Mouse (Mus musculus): ENCODE data around the gene Ptprm. TPM values are rescaled to one million over a fixed set of nuclear protein-coding genes. Genes with fewer than 3 reads are reported as not detected.

The Ptprm gene
- total and polyA plus RNA-seq, 3 experiments = not detected

DNA sequence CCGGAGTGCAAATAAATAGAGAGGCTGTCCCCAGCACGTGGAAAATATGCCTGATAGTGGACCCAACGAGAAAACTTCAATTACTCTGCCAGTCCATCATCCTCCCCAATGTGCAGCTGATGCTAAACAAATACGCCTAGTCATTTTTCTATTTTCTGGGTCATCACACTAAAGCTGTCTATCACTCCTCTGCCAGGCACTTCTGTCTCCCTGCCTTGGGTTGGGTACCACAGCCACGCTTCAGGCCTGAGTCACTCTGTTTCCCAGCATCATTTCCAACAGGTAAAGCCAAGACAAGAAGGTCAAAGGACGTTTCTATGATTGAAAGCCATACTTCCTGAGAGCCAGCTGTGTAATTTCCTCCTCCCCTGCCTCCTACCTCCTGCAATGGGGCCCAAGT, 167.4 kb downstream of the Ptprm start:
- DNase-seq (ENCODE audit: low read depth, low spot score) = no peak
- Histone ChIP-seq H3K4me1 (ENCODE audit: control insufficient read depth in 1 of 2, insufficient read depth in 2 of 2, low read length in 2 of 2) (no peaks in the 10 kb centered on the region), H3K9me3 (replicated peaks; ENCODE audit: insufficient read depth, low read length) (no peaks in the 10 kb centered on the region), H3K4me3 (ENCODE audit: control insufficient read depth in 1 of 2, insufficient read depth in 1 of 2, low read depth in 2 of 2, low read length in 2 of 2) (no peak overlapping the region), H3K27me3 (ENCODE audit: control insufficient read depth in 1 of 2, insufficient read depth in 2 of 2, low read length in 2 of 2) (no peaks in the 10 kb centered on the region), H3K9ac (ENCODE audit: control insufficient read depth, low read depth, low read length, poor library complexity, severe bottlenecking) (no peak overlapping the region), H3K79me2 (ENCODE audit: control insufficient read depth, insufficient read depth, low read length, poor library complexity) (no peaks in the 10 kb centered on the region), H3K27ac (ENCODE audit: control insufficient read depth, low read depth, low read length) (no peak overlapping the region), H3K36me3 (ENCODE audit: control insufficient read depth in 1 of 2, insufficient read depth in 2 of 2, low read length in 2 of 2) (no peaks in the 10 kb centered on the region)
- no peak for TF ChIP-seq E2F4 (IDR thresholded peaks at IDR 0.05; ENCODE audit: borderline replicate concordance, low read depth, low read length)
- TF ChIP-seq UBTF (IDR thresholded peaks at IDR 0.05; ENCODE audit: borderline replicate concordance, insufficient read depth, low read depth, low read length) = no peak
- TF ChIP-seq USF1 (IDR thresholded peaks at IDR 0.05; ENCODE audit: low read depth, low read length) = no peak

DNA sequence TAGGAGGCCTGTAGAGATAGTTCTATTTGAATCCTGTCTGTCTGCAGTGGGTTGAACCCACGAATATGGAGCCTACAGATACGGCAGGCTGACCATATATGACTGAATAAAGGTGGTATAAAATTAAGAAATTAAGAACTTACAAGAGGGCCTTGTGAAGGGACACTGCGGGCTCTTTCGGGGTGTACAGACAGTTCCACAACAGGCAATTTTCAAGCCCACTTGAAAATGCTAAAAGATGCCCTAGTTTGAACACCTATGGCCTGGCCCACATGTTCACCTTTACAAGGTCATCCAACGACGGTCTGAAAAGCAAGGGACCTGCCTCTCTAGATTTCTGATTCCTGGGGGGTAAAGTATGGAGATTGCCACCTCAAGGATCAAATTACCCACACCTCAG, 168.3 kb downstream of the Ptprm start:
- H3K9ac ChIP-seq (ENCODE audit: control insufficient read depth, low read depth, low read length, poor library complexity, severe bottlenecking) = no peak overlapping the region
- H3K4me1 ChIP-seq (ENCODE audit: control insufficient read depth in 1 of 2, insufficient read depth in 2 of 2, low read length in 2 of 2) = no peaks in the 10 kb centered on the region
- H3K79me2 ChIP-seq (ENCODE audit: control insufficient read depth, insufficient read depth, low read length, poor library complexity) = no peaks in the 10 kb centered on the region
- H3K9me3 ChIP-seq (replicated peaks; ENCODE audit: insufficient read depth, low read length) = no peaks in the 10 kb centered on the region
- H3K27ac ChIP-seq (ENCODE audit: control insufficient read depth, low read depth, low read length) = no peak overlapping the region
- no peaks in the 10 kb centered on the region for H3K27me3 ChIP-seq (ENCODE audit: control insufficient read depth in 1 of 2, insufficient read depth in 2 of 2, low read length in 2 of 2)
- TF ChIP-seq MAFK (IDR thresholded peaks at IDR 0.05; ENCODE audit: borderline replicate concordance, low read depth, low read length) (no peak), MXI1 (IDR thresholded peaks at IDR 0.05; ENCODE audit: low read depth, low read length) (no peak), CHD1 (IDR thresholded peaks at IDR 0.05; ENCODE audit: low read depth, low read length) (no peak), KAT2A (conservative IDR thresholded peaks at IDR 0.05; ENCODE audit: low read depth, low read length) (no peak), POLR2AphosphoS5 (IDR thresholded peaks at IDR 0.05; ENCODE audit: borderline replicate concordance, low read depth, low read length) (no peak), BHLHE40 (IDR thresholded peaks at IDR 0.05; ENCODE audit: borderline replicate concordance, low read depth, low read length) (no peak), SMC3 (IDR thresholded peaks at IDR 0.05; ENCODE audit: low read depth, low read length) (no peak), HCFC1 (IDR thresholded peaks at IDR 0.05; ENCODE audit: low read depth, low read length) (no peak), ZC3H11A (IDR thresholded peaks at IDR 0.05; ENCODE audit: low read depth, low read length) (no peak), MEF2A (IDR thresholded peaks at IDR 0.05; ENCODE audit: extremely low read depth, insufficient replicate concordance, low read depth, low read length, poor library complexity, severe bottlenecking) (no peak), POLR2AphosphoS2 (IDR thresholded peaks at IDR 0.05; ENCODE audit: low read length) (no peak), TBP (IDR thresholded peaks at IDR 0.05; ENCODE audit: low read depth, low read length) (no peak), NELFE (IDR thresholded peaks at IDR 0.05; ENCODE audit: low read depth, low read length) (no peak), SIN3A (IDR thresholded peaks at IDR 0.05; ENCODE audit: low read length) (no peak)
- no peak overlapping the region for H3K4me3 ChIP-seq (ENCODE audit: control insufficient read depth in 1 of 2, insufficient read depth in 1 of 2, low read depth in 2 of 2, low read length in 2 of 2)
- DNase-seq (ENCODE audit: low read depth, low spot score) = no peak
- H3K36me3 ChIP-seq (ENCODE audit: control insufficient read depth in 1 of 2, insufficient read depth in 2 of 2, low read length in 2 of 2) = no peaks in the 10 kb centered on the region
